Mouse (Mus musculus) olfactory bulb, adult 2 months (tissue): ENCODE measurements around the gene Nup160. TPM values are rescaled to one million over a fixed set of nuclear protein-coding genes. Genes with fewer than 3 reads are reported as not detected.

Experiments
- H3K27ac ChIP-seq: fragments of 200-500 bp; 2 replicates; pipeline ENCODE4 v1.5.1; 2012; ENCODE audit warnings: low read depth, low read length; ENCODE audit not compliant: insufficient read depth
- H3K4me1 ChIP-seq: fragments of 200-500 bp; 2 replicates; pipeline ENCODE4 v1.6.1; 2012; ENCODE audit warnings: low read length; ENCODE audit not compliant: control insufficient read depth, insufficient read depth
- H3K4me3 ChIP-seq: fragments of 200-500 bp; 2 replicates; pipeline ENCODE4 v1.5.1; 2012; ENCODE audit warnings: mild to moderate bottlenecking, low read depth, low read length, moderate library complexity; ENCODE audit not compliant: insufficient read depth
- CTCF ChIP-seq: fragments of 200-500 bp; IDR thresholded peaks from 2 replicates; pipeline ENCODE4 v1.5.1; 2012; ENCODE audit warnings: low read depth, mild to moderate bottlenecking, low read length, moderate library complexity; ENCODE audit not compliant: insufficient read depth
- POLR2A ChIP-seq: fragments of 200-500 bp; IDR thresholded peaks from 2 replicates; pipeline ENCODE4 v1.6.1; 2012; ENCODE audit warnings: mild to moderate bottlenecking, low read depth, low read length, moderate library complexity; ENCODE audit not compliant: insufficient read depth
- WGBS: fragments of 180-500 bp; shearing (Covaris S2); methylation state at CpG from one replicate; pipeline ENCODE4 v1.1.7; 2018; 5-methylcytosine and 5-hydroxymethylcytosine counted together
- polyA plus RNA-seq: library from polyadenylated mRNA; stranded (reverse); fragments of >200 nt; gene quantifications from 2 replicates; pipeline ENCODE4 v1.2.4, GENCODE M21; 2012; ENCODE audit warnings: low replicate concordance; ENCODE audit not compliant: missing spikeins, insufficient read depth, insufficient read length

Nup160 gene
- polyA plus RNA-seq, 1 experiment: not detected

- TF ChIP-seq POLR2A (no peak), CTCF (no peak)
- no peak overlapping the region for H3K27ac ChIP-seq
- WGBS: 97% methylated on average over 3 of the region's 3 CpGs
- no peaks in the 10 kb centered on the region for H3K4me1 ChIP-seq
- no peak overlapping the region for H3K4me3 ChIP-seq
These were observed 49.8 kb downstream of the Nup160 start for GRCm38 (mm10) chr2:90726818-90727217.

GRCm38 (mm10) chr2:90735326-90735725 lies 58.3 kb downstream of the Nup160 start:
- 87% methylated on average over 11 of the region's 11 CpGs for WGBS
- Histone ChIP-seq H3K4me3 (no peak overlapping the region), H3K4me1 (no peaks in the 10 kb centered on the region), H3K27ac (no peak overlapping the region)
- TF ChIP-seq POLR2A (no peak), CTCF (no peak)

GRCm38 (mm10) chr2:90738801-90739200 lies 61.8 kb downstream of the Nup160 start:
- TF ChIP-seq CTCF (no peak), POLR2A (no peak)
- 92% methylated on average over 3 of the region's 3 CpGs for WGBS
- H3K4me1 ChIP-seq: no peaks in the 10 kb centered on the region
- H3K4me3 ChIP-seq: no peak overlapping the region
- no peak overlapping the region for H3K27ac ChIP-seq

GRCm38 (mm10) chr2:90739327-90739726 lies 62.3 kb downstream of the Nup160 start:
- H3K27ac ChIP-seq: no peak overlapping the region
- TF ChIP-seq POLR2A (no peak), CTCF (no peak)
- WGBS: 93% methylated on average over 3 of the region's 3 CpGs
- H3K4me3 ChIP-seq: no peak overlapping the region
- H3K4me1 ChIP-seq: no peaks in the 10 kb centered on the region

- Histone ChIP-seq H3K4me3 (no peak overlapping the region), H3K4me1 (no peaks in the 10 kb centered on the region), H3K27ac (no peak overlapping the region)
- WGBS: 94% methylated on average over 5 of the region's 5 CpGs
- TF ChIP-seq CTCF (no peak), POLR2A (no peak)
These were observed 62.9 kb downstream of the Nup160 start for GRCm38 (mm10) chr2:90739921-90740320.

- peak overlapping the region; percentile 38 for H3K4me3 ChIP-seq
- no peak for TF ChIP-seq CTCF
- TF ChIP-seq POLR2A: no peak
- 65% methylated on average over 12 of the region's 12 CpGs for WGBS
- H3K27ac ChIP-seq: peak overlapping the region; percentile 86
- H3K4me1 ChIP-seq: peaks cover 4% of the 10 kb centered on the region; the same call in 1 of the 2 replicates
These were observed 67.5 kb downstream of the Nup160 start for GRCm38 (mm10) chr2:90744285-90745052.

- Histone ChIP-seq H3K27ac (peak within 1 kb of the TSS; percentile 86), H3K4me1 (peaks cover 4% of the 10 kb centered on the region; the same call in 1 of the 2 replicates), H3K4me3 (peak within 1 kb of the TSS; percentile 94)
- WGBS: under 1% methylated on average over 44 of the region's 44 CpGs
- TF ChIP-seq POLR2A (peak; percentile 74), CTCF (no peak)
These were observed 68.2 kb downstream of the Nup160 start, which contains the start of gene Fnbp4 for GRCm38 (mm10) chr2:90745053-90745678. Gene Fnbp4, plus strand, starts transcription at chr2:90745370.

- under 1% methylated on average over 54 of the region's 54 CpGs for WGBS
- peak overlapping the region; percentile 94 for H3K4me3 ChIP-seq
- TF ChIP-seq CTCF (no peak), POLR2A (no peak; the same call in 1 of the 2 replicates)
- peak overlapping the region; percentile 75 for H3K27ac ChIP-seq
- H3K4me1 ChIP-seq: peaks cover 4% of the 10 kb centered on the region; the same call in 1 of the 2 replicates
These were observed 68.9 kb downstream of the Nup160 start for GRCm38 (mm10) chr2:90745740-90746537.

- WGBS: 2% methylated on average over 4 of the region's 4 CpGs
- peaks cover 4% of the 10 kb centered on the region; the same call in 1 of the 2 replicates for H3K4me1 ChIP-seq
- peak overlapping the region; percentile 53 for H3K4me3 ChIP-seq
- TF ChIP-seq POLR2A (no peak), CTCF (no peak)
- no peak overlapping the region for H3K27ac ChIP-seq
These were observed 69.5 kb downstream of the Nup160 start for GRCm38 (mm10) chr2:90746538-90746865.
